28 mouse cellular contexts compared by ENCODE assay signal in genomic region chr12:3374552-3374951, GRCm38 (mm10). TPM values are rescaled to one million over a fixed set of nuclear protein-coding genes. Genes with fewer than 3 reads are reported as not detected.
DNase-seq lines count a peak whose midpoint lies in the region; ATAC-seq and TF ChIP-seq lines count a peak whose summit lies in the region.
"Had no signal": no experiment of that assay in that cellular context is flagged by ENCODE, and none has a peak within 500 bp of the region (broad histone marks: within the 10 kb centered on the region; RNA-seq: fewer than 3 reads in every experiment).

No protein-coding gene starts in this region.

- no peaks in the 10 kb centered on the region for H3K27me3 ChIP-seq in lung, embryonic 14.5 days (ENCODE audit: insufficient read depth, low read length)
- H3K27me3 ChIP-seq in lung, postnatal 0 days (replicated peaks; ENCODE audit: insufficient read depth, low read length) = no peaks in the 10 kb centered on the region
- no peaks in the 10 kb centered on the region for H3K27me3 ChIP-seq in heart, embryonic 11.5 days (ENCODE audit: control insufficient read depth, insufficient read depth, low read length)
- H3K27me3 ChIP-seq: embryonic facial prominence, embryonic 13.5 days; hindbrain, embryonic 12.5 days; hindbrain, embryonic 15.5 days had no signal

- no peak for TF ChIP-seq EP300 in lung, postnatal 0 days (IDR thresholded peaks at IDR 0.05)

- H3K36me3 ChIP-seq in lung, embryonic 14.5 days (ENCODE audit: insufficient read depth) = peaks cover 6% of the 10 kb centered on the region; the same call in 1 of the 2 replicates
- no peaks in the 10 kb centered on the region for H3K36me3 ChIP-seq in lung, postnatal 0 days (ENCODE audit: insufficient read depth, low read length)
- H3K36me3 ChIP-seq in heart, embryonic 11.5 days (ENCODE audit: control insufficient read depth, insufficient read depth, low read length) = no peaks in the 10 kb centered on the region
- H3K36me3 ChIP-seq: heart, embryonic 10.5 days had no signal

- H3K27ac ChIP-seq in lung, embryonic 14.5 days (ENCODE audit: low read depth) = no peak overlapping the region
- H3K27ac ChIP-seq in lung, postnatal 0 days (ENCODE audit: low read length) = no peak overlapping the region
- H3K27ac ChIP-seq in heart, embryonic 11.5 days (ENCODE audit: low read depth, low read length) = no peak overlapping the region
- H3K27ac ChIP-seq: embryonic facial prominence, embryonic 10.5 days; embryonic facial prominence, embryonic 13.5 days; forebrain, embryonic 10.5 days; heart, adult 2 months; heart, embryonic 10.5 days; hindbrain, embryonic 12.5 days; hindbrain, embryonic 15.5 days had no signal

- no peak for TF ChIP-seq CTCF in lung, embryonic 14.5 days (IDR thresholded peaks at IDR 0.05; ENCODE audit: low read depth)
- TF ChIP-seq CTCF in lung, postnatal 0 days (IDR thresholded peaks at IDR 0.05) = no peak

- H3K4me3 ChIP-seq in lung, embryonic 14.5 days (ENCODE audit: low read depth, low read length) = no peak overlapping the region
- H3K4me3 ChIP-seq in lung, postnatal 0 days (ENCODE audit: low read depth, low read length) = no peak overlapping the region
- no peak overlapping the region for H3K4me3 ChIP-seq in heart, embryonic 11.5 days (ENCODE audit: low read depth, low read length)
- H3K4me3 ChIP-seq: embryonic facial prominence, embryonic 10.5 days; embryonic facial prominence, embryonic 13.5 days; forebrain, embryonic 10.5 days; heart, adult 2 months; heart, embryonic 10.5 days; hindbrain, embryonic 12.5 days; hindbrain, embryonic 15.5 days had no signal

- peak; percentile 61; the same call in 1 of the 2 replicates for ATAC-seq in lung, embryonic 14.5 days (ENCODE audit: insufficient read depth)
- peak; percentile 65 for ATAC-seq in lung, postnatal 0 days
- no peak for ATAC-seq in heart, embryonic 11.5 days (replicated peaks; ENCODE audit: insufficient number of reproducible peaks, low FRiP score, low TSS enrichment)
- ATAC-seq in erythroblast, adult 5-6 weeks (replicated peaks; ENCODE audit: low FRiP score, poor library complexity, severe bottlenecking) = no peak
- ATAC-seq: activated CD4-positive, CD25-positive, alpha-beta regulatory T cell, adult 4 months; CD4-positive, CD25-positive, alpha-beta regulatory T cell, adult 4 months; forebrain, embryonic 14.5 days; forebrain, postnatal 0 days had no signal

- peak; percentile 44 to 61 for DNase-seq in lung, adult 18-20 months
- no peak for DNase-seq in lung, postnatal 14 days
- peak; percentile 32 for DNase-seq in ZHBTc4 (ENCODE audit: low read depth, low spot score)
- DNase-seq in lung, embryonic 14.5 days = peak; percentile 57
- DNase-seq in lung, postnatal 0 days (ENCODE audit: low spot score) = peak; percentile 57
- no peak for DNase-seq in kidney, adult 18-20 months
- DNase-seq: adrenal gland, adult 8-10 months; adrenal gland, postnatal 25 days; cerebellum, adult 11-12 months; cerebellum, adult 8-10 months; cerebellum, postnatal 10 days; cerebellum, postnatal 36 days; embryo, embryonic 11 days; forebrain, postnatal 0 days; gastrocnemius, postnatal 10 days; gastrocnemius, postnatal 36 days; heart, adult 2 months had no signal

- no peak overlapping the region for H3K4me2 ChIP-seq in lung, embryonic 14.5 days
- H3K4me2 ChIP-seq in lung, postnatal 0 days (replicated peaks; ENCODE audit: low read depth, low read length) = no peak overlapping the region
- H3K4me2 ChIP-seq in heart, embryonic 11.5 days = no peak overlapping the region
- H3K4me2 ChIP-seq: embryonic facial prominence, embryonic 13.5 days; hindbrain, embryonic 12.5 days; hindbrain, embryonic 15.5 days had no signal

- 64% methylated on average over 5 of the region's 5 CpGs for WGBS in lung, embryonic 14.5 days
- WGBS in lung, postnatal 0 days = 57% methylated on average over 5 of the region's 5 CpGs
- 60% methylated on average over 5 of the region's 5 CpGs for WGBS in heart, embryonic 11.5 days (ENCODE audit: insufficient replicate concordance)

- H3K4me1 ChIP-seq in lung, embryonic 14.5 days (ENCODE audit: insufficient read depth) = no peaks in the 10 kb centered on the region
- H3K4me1 ChIP-seq in lung, postnatal 0 days (ENCODE audit: insufficient read depth, low read depth, low read length) = no peaks in the 10 kb centered on the region
- H3K4me1 ChIP-seq in heart, embryonic 11.5 days (ENCODE audit: control insufficient read depth, insufficient read depth, low read length) = peaks cover 12% of the 10 kb centered on the region

- H3K9me3 ChIP-seq in lung, embryonic 14.5 days (ENCODE audit: low read depth, low read length) = no peaks in the 10 kb centered on the region
- H3K9me3 ChIP-seq in lung, postnatal 0 days (ENCODE audit: low read length) = no peaks in the 10 kb centered on the region
- H3K9me3 ChIP-seq in heart, embryonic 11.5 days (replicated peaks; ENCODE audit: control insufficient read depth, low read length) = no peaks in the 10 kb centered on the region
- H3K9me3 ChIP-seq: embryonic facial prominence, embryonic 10.5 days; embryonic facial prominence, embryonic 13.5 days; heart, embryonic 10.5 days; hindbrain, embryonic 12.5 days; hindbrain, embryonic 15.5 days had no signal

- no peak overlapping the region for H3K9ac ChIP-seq in lung, embryonic 14.5 days
- H3K9ac ChIP-seq in lung, postnatal 0 days (replicated peaks; ENCODE audit: low read depth) = no peak overlapping the region
- no peak overlapping the region for H3K9ac ChIP-seq in heart, embryonic 11.5 days (ENCODE audit: low read depth, low read length)
- H3K9ac ChIP-seq: embryonic facial prominence, embryonic 13.5 days; forebrain, postnatal 0 days; hindbrain, embryonic 12.5 days; hindbrain, embryonic 15.5 days had no signal

RNA-seq across cellular contexts. Expression of gene Kif3c, which starts 9.6 kb away (rescaled TPM):
- 12.4 and 14.1 TPM in 2 replicates for polyA plus RNA-seq in lung, embryonic 14.5 days (2014; fragmentation: Nextera tagmentation; extraction: Ambion mirVana)
- polyA plus RNA-seq in lung, postnatal 0 days (2015; fragmentation: Nextera tagmentation; extraction: Ambion mirVana) = 5.6 and 5.9 TPM in 2 replicates
- 5.9 and 8.7 TPM in 2 replicates for polyA plus RNA-seq in heart, embryonic 11.5 days (2014; fragmentation: Nextera tagmentation; extraction: Ambion mirVana)
- total RNA-seq in erythroblast, adult 5-6 weeks (2015; ENCODE audit: low replicate concordance) = not detected in 2 replicates
- total RNA-seq in erythroblast, adult 5-6 weeks (2017; ENCODE audit: low replicate concordance) = 1.5 and 1.8 TPM in 2 replicates

RNA-seq across cellular contexts. Expression of gene Asxl2, which starts 52.1 kb away (rescaled TPM):
- polyA plus RNA-seq in lung, embryonic 14.5 days (2014; fragmentation: Nextera tagmentation; extraction: Ambion mirVana) = 18.7 and 21.0 TPM in 2 replicates
- 8.5 and 9.4 TPM in 2 replicates for polyA plus RNA-seq in lung, postnatal 0 days (2015; fragmentation: Nextera tagmentation; extraction: Ambion mirVana)
- polyA plus RNA-seq in heart, embryonic 11.5 days (2014; fragmentation: Nextera tagmentation; extraction: Ambion mirVana) = 19.4 and 21.3 TPM in 2 replicates
- total RNA-seq in erythroblast, adult 5-6 weeks (2015; ENCODE audit: low replicate concordance) = 21.9 and 23.0 TPM in 2 replicates
- 25.2 and 36.8 TPM in 2 replicates for total RNA-seq in erythroblast, adult 5-6 weeks (2017; ENCODE audit: low replicate concordance)

Comparison
In these comparisons a context has a peak if more than half of its experiments do, and no peak if none do; other contexts are left out.
1. DNase-seq: peak in lung, adult 18-20 months (2 of 2), ZHBTc4 (single experiment), lung, embryonic 14.5 days (single experiment) and lung, postnatal 0 days (single experiment); none in lung, postnatal 14 days (single experiment) and kidney, adult 18-20 months (single experiment).
2. ATAC-seq: peak in lung, embryonic 14.5 days (single experiment) and lung, postnatal 0 days (single experiment); none in heart, embryonic 11.5 days (single experiment) and erythroblast, adult 5-6 weeks (single experiment).